Mouse (Mus musculus): ENCODE results near the gene Pax7. TPM values are rescaled to one million over a fixed set of nuclear protein-coding genes. Genes with fewer than 3 reads are reported as not detected.
A peak's percentile ranks its signal among the peaks of the same experiment; 100 is the strongest.

The Pax7 gene
- polyA plus RNA-seq, 1 experiment from 2014 or later = 0.39 TPM

- Histone ChIP-seq H3K27me3 (no peaks in the 10 kb centered on the region), H3K4me1 (replicated peaks) (no peaks in the 10 kb centered on the region), H3K9me3 (no peaks in the 10 kb centered on the region), H3K36me3 (no peaks in the 10 kb centered on the region), H3K9ac (no peak overlapping the region), H3K4me2 (no peak overlapping the region), H3K4me3 (no peak overlapping the region), H3K27ac (replicated peaks) (no peak overlapping the region)
- no peak for ATAC-seq (ENCODE audit: low FRiP score, low read depth)
- 59% methylated on average over 15 of the region's 15 CpGs for WGBS
These were observed 107.9 kb downstream of the Pax7 start for GRCm38 (mm10) chr4:139725421-139725820.

DNA sequence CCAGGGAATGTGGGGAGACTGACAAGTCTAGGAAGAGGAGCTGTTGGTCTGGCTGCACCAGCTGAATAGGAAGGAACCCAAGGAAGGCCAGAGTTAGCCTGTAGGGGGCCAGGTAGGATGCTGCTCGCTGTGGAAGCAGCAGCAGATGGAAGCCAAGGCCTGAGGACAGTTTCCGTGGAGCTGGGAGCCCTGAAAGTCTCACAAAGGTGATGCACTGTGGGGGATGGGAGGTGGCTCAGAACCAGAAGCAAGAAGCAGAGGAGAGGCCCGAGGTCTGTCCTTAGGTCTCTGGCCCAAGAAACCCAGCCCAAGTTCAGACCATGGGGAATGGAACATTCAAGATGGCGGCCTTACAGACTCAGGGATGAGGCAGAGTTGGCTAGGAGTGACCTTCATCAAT lies 109.0 kb downstream of the Pax7 start:
- no peaks in the 10 kb centered on the region for H3K27me3 ChIP-seq
- no peaks in the 10 kb centered on the region for H3K9me3 ChIP-seq
- no peak overlapping the region for H3K27ac ChIP-seq (replicated peaks)
- H3K4me1 ChIP-seq (replicated peaks) = no peaks in the 10 kb centered on the region
- H3K4me2 ChIP-seq = no peak overlapping the region
- no peak for ATAC-seq (ENCODE audit: low FRiP score, low read depth)
- H3K9ac ChIP-seq = no peak overlapping the region
- WGBS = 58% methylated on average over 4 of the region's 4 CpGs
- no peaks in the 10 kb centered on the region for H3K36me3 ChIP-seq
- H3K4me3 ChIP-seq = no peak overlapping the region

GRCm38 (mm10) chr4:139718978-139719377 lies 114.3 kb downstream of the Pax7 start:
- H3K4me3 ChIP-seq = no peak overlapping the region
- no peaks in the 10 kb centered on the region for H3K36me3 ChIP-seq
- 88% methylated on average over 5 of the region's 5 CpGs for WGBS
- H3K4me1 ChIP-seq (replicated peaks) = no peaks in the 10 kb centered on the region
- no peak overlapping the region for H3K27ac ChIP-seq (replicated peaks)
- ATAC-seq (ENCODE audit: low FRiP score, low read depth) = no peak
- no peak overlapping the region for H3K4me2 ChIP-seq
- H3K27me3 ChIP-seq = no peaks in the 10 kb centered on the region
- H3K9me3 ChIP-seq = no peaks in the 10 kb centered on the region
- no peak overlapping the region for H3K9ac ChIP-seq

DNA sequence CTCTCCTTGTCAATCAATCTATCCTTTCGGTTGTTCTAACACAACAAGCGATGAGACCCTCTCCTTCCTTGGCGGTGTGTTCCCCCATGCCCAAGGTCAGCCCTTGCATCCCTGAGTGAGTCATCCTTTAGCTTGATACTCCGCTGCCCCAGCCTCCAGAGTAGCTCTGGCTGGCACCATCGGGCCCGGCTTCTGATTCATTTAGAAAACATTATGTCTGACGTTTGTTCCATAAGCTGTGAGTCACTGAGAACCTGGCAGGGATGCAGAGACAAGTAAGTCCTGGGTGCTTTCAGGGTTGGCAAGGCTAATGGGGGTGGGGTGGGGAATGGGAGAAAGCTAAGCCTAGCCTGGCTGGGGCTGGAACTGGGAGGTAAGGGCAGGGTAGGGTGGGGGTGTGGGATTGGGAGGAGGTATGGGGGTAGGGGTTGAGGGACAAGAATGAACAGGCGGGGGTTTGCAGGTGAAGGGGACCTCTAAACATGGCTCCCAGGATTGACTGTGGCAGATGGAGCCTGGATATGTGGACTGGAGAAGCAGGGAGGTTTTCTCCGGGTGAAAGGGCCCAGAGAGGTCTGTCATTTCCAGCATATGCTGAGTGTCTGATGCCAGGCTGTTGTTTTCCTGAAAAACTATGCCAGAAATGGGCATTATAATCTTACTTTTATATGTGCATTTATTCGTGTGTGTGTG lies 116.7 kb downstream of the Pax7 start:
- H3K9me3 ChIP-seq = no peaks in the 10 kb centered on the region
- H3K4me2 ChIP-seq = no peak overlapping the region
- no peak for ATAC-seq (ENCODE audit: low FRiP score, low read depth)
- no peak overlapping the region for H3K27ac ChIP-seq (replicated peaks)
- H3K4me1 ChIP-seq (replicated peaks) = no peaks in the 10 kb centered on the region
- H3K36me3 ChIP-seq = no peaks in the 10 kb centered on the region
- no peak overlapping the region for H3K4me3 ChIP-seq
- WGBS = 86% methylated on average over 10 of the region's 10 CpGs
- no peaks in the 10 kb centered on the region for H3K27me3 ChIP-seq
- no peak overlapping the region for H3K9ac ChIP-seq

- Histone ChIP-seq H3K27ac (replicated peaks) (no peak overlapping the region), H3K9me3 (no peaks in the 10 kb centered on the region), H3K9ac (no peak overlapping the region), H3K4me3 (no peak overlapping the region), H3K36me3 (no peaks in the 10 kb centered on the region), H3K4me2 (no peak overlapping the region), H3K4me1 (replicated peaks) (peaks cover 7% of the 10 kb centered on the region; the same call in 1 of the 2 replicates), H3K27me3 (no peaks in the 10 kb centered on the region)
- no peak for ATAC-seq (ENCODE audit: low FRiP score, low read depth)
- WGBS = 48% methylated on average over 13 of the region's 13 CpGs
These were observed 117.9 kb downstream of the Pax7 start for GRCm38 (mm10) chr4:139715241-139715932.

DNA sequence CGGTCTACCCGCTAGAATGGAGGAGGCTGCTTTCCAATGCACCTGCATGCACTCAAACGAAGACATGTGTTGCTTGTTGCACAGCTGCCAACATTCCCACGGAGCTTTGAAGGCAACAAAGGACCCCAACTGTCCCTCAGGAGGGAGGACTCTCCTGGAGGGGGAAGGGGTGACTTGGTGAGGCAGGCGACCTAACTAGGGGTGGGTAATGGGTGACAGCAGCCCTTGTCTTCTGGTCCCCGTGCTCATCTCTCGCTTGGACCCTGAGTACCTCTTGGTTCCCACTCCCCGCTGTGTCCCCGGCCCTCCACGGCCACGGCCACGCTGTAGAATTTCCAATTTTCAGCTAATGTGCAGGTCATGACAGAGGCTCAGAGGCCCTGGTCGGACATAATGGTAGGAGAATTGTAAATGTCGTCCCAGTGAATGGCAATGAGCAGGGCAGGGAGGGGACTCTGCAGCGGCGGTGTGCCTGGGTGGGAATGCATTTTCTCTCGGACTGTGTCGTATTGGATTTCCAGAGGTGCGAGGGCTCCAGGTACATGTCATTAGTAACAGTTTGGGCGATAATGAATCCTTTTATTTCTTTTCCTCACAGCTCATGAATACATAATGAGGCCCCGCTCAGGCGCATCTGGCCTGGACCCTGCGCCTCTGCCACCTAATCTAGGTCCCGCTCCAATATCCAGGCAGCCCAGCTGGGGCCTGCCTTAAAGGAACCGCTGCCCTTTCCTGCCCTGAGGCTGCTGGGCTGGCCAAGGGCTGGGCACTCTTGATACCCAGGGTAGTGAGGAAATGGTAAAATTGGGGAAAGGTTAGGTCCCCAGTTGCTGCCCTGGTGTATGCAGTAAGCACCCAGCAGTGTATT lies 122.6 kb downstream of the Pax7 start:
- H3K27ac ChIP-seq (replicated peaks) = no peak overlapping the region
- 25% methylated on average over 25 of the region's 25 CpGs for WGBS
- H3K4me3 ChIP-seq = no peak overlapping the region
- H3K4me2 ChIP-seq = no peak overlapping the region
- ATAC-seq (ENCODE audit: low FRiP score, low read depth) = peak; percentile 23; the same call in 1 of the 2 replicates
- no peaks in the 10 kb centered on the region for H3K27me3 ChIP-seq
- peaks cover 8% of the 10 kb centered on the region; the same call in 1 of the 2 replicates for H3K4me1 ChIP-seq (replicated peaks)
- no peak overlapping the region for H3K9ac ChIP-seq
- no peaks in the 10 kb centered on the region for H3K9me3 ChIP-seq
- no peaks in the 10 kb centered on the region for H3K36me3 ChIP-seq

DNA sequence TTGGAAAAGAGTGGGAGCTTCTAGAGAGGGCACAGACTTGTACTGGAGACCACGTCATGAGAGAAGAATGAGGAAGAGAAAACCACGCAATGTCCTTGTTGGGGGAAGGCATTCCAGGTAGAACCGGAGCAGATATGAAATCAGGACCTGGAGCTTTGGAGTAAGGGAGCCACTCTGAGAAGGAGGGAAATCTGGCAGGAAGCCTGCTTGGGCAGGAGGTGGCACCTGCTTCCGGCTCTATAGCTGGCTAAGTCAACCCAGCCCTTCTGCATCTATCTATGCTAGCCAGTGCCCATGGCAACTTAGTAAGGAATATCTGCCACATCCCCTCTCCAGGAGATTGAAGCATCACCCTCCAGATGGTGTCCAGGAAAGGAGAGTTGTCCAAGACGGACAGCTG lies 127.3 kb downstream of the Pax7 start:
- H3K36me3 ChIP-seq = no peaks in the 10 kb centered on the region
- no peak overlapping the region for H3K9ac ChIP-seq
- H3K4me3 ChIP-seq = no peak overlapping the region
- ATAC-seq (ENCODE audit: low FRiP score, low read depth) = no peak
- H3K4me2 ChIP-seq = no peak overlapping the region
- no peak overlapping the region for H3K27ac ChIP-seq (replicated peaks)
- H3K27me3 ChIP-seq = no peaks in the 10 kb centered on the region
- peaks cover 6% of the 10 kb centered on the region; the same call in 1 of the 2 replicates for H3K4me1 ChIP-seq (replicated peaks)
- WGBS = 82% methylated on average over 5 of the region's 5 CpGs
- no peaks in the 10 kb centered on the region for H3K9me3 ChIP-seq

DNA sequence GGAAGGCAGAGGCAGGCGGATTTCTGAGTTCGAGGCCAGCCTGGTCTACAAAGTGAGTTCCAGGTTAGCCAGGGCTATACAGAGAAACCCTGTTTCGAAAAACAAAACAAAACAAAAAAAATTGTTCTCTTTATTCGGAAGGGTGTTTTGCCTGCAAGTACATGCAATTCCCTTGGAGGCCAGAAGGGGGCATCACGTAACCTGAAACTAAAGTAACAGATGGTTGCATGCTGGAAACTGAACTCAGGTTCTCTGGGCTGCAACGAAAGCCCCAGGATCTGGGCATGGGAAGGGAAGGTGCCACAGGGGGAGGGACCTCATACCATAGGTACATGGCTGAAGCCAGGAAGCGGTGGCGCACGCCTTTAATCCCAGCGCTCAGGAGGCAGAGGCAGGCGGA lies 129.9 kb downstream of the Pax7 start:
- Histone ChIP-seq H3K27me3 (no peaks in the 10 kb centered on the region), H3K9me3 (no peaks in the 10 kb centered on the region), H3K36me3 (no peaks in the 10 kb centered on the region), H3K4me3 (no peak overlapping the region), H3K27ac (replicated peaks) (no peak overlapping the region), H3K4me2 (no peak overlapping the region), H3K9ac (no peak overlapping the region), H3K4me1 (replicated peaks) (no peaks in the 10 kb centered on the region)
- 86% methylated on average over 11 of the region's 11 CpGs for WGBS
- ATAC-seq (ENCODE audit: low FRiP score, low read depth) = no peak

GRCm38 (mm10) chr4:139702914-139703313 lies 130.4 kb downstream of the Pax7 start:
- ATAC-seq (ENCODE audit: low FRiP score, low read depth) = no peak
- Histone ChIP-seq H3K36me3 (no peaks in the 10 kb centered on the region), H3K9ac (no peak overlapping the region), H3K4me1 (replicated peaks) (no peaks in the 10 kb centered on the region), H3K4me3 (no peak overlapping the region), H3K9me3 (no peaks in the 10 kb centered on the region), H3K27ac (replicated peaks) (no peak overlapping the region), H3K27me3 (no peaks in the 10 kb centered on the region), H3K4me2 (no peak overlapping the region)
- 78% methylated on average over 4 of the region's 4 CpGs for WGBS

- Histone ChIP-seq H3K4me1 (replicated peaks) (0 out of 2 replicates have a peak, but pooled peaks cover 3% of the 10 kb centered on the region), H3K36me3 (no peaks in the 10 kb centered on the region), H3K9me3 (no peaks in the 10 kb centered on the region), H3K27ac (replicated peaks) (no peak overlapping the region), H3K9ac (no peak overlapping the region), H3K4me2 (no peak overlapping the region), H3K27me3 (peaks cover 5% of the 10 kb centered on the region; the same call in 1 of the 2 replicates), H3K4me3 (no peak overlapping the region)
- ATAC-seq (ENCODE audit: low FRiP score, low read depth) = no peak
- 58% methylated on average over 8 of the region's 8 CpGs for WGBS
These were observed 134.7 kb downstream of the Pax7 start for GRCm38 (mm10) chr4:139698602-139699001.

- 9% methylated on average over 9 of the region's 9 CpGs for WGBS
- H3K9ac ChIP-seq = no peak overlapping the region
- H3K27ac ChIP-seq (replicated peaks) = no peak overlapping the region
These were observed 135.6 kb downstream of the Pax7 start for GRCm38 (mm10) chr4:139697755-139698154.

GRCm38 (mm10) chr4:139693315-139693714 lies 140.0 kb downstream of the Pax7 start:
- WGBS = 36% methylated on average over 5 of the region's 5 CpGs
- Histone ChIP-seq H3K4me3 (no peak overlapping the region), H3K4me2 (no peak overlapping the region), H3K4me1 (replicated peaks) (0 out of 2 replicates have a peak, but pooled peaks cover 3% of the 10 kb centered on the region), H3K9me3 (no peaks in the 10 kb centered on the region), H3K27ac (replicated peaks) (no peak overlapping the region), H3K27me3 (peaks cover 5% of the 10 kb centered on the region; the same call in 1 of the 2 replicates), H3K36me3 (no peaks in the 10 kb centered on the region), H3K9ac (no peak overlapping the region)
- ATAC-seq (ENCODE audit: low FRiP score, low read depth) = no peak

More at GRCm38 (mm10) chr4:139697755-139698154, 135.6 kb downstream of the Pax7 start:
- no peaks in the 10 kb centered on the region for H3K36me3 ChIP-seq
- ATAC-seq (ENCODE audit: low FRiP score, low read depth) = no peak
- H3K27me3 ChIP-seq = peaks cover 5% of the 10 kb centered on the region; the same call in 1 of the 2 replicates
- H3K4me2 ChIP-seq = no peak overlapping the region
- H3K9me3 ChIP-seq = no peaks in the 10 kb centered on the region
- no peak overlapping the region for H3K4me3 ChIP-seq
- H3K4me1 ChIP-seq (replicated peaks) = 0 out of 2 replicates have a peak, but pooled peaks cover 3% of the 10 kb centered on the region
